8 mouse cellular contexts compared by ENCODE assay signal in the genomic region with DNA sequence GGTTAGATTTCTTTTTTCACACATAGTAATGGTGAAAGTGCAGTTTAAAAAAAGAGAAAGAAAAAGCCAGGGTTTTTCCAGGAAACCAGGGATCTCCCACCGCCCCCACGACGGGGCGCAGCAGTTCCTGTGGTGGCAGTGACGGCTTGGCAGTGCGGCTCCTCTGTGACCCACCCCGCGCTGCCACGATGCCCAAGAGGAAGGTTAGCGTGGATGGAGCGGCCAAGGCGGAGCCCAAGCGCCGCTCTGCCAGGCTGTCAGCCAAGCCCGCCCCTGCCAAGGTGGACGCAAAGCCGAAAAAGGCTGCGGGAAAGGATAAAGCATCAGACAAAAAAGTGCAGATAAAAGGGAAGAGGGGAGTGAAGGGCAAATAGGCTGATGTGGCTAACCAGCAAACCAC. TPM values are rescaled to one million over a fixed set of nuclear protein-coding genes. Genes with fewer than 3 reads are reported as not detected.
DNase-seq lines count a peak whose midpoint lies in the region; ATAC-seq lines count a peak whose summit lies in the region.

No protein-coding gene starts in this region.

- H3K4me1 ChIP-seq in megakaryocyte, embryonic 14.5 days = peaks cover 6% of the 10 kb centered on the region
- peaks cover 4% of the 10 kb centered on the region; the same call in 1 of the 2 replicates for H3K4me1 ChIP-seq in limb, embryonic 12.5 days (replicated peaks)
- H3K4me1 ChIP-seq in stomach, embryonic 14.5 days (ENCODE audit: control insufficient read depth, insufficient read depth, low read length) = no peaks in the 10 kb centered on the region

- no peaks in the 10 kb centered on the region for H3K36me3 ChIP-seq in megakaryocyte, embryonic 14.5 days (replicated peaks; ENCODE audit: low read length)
- H3K36me3 ChIP-seq in limb, embryonic 12.5 days = no peaks in the 10 kb centered on the region
- H3K36me3 ChIP-seq in stomach, embryonic 14.5 days (ENCODE audit: control insufficient read depth, insufficient read depth, low read length) = no peaks in the 10 kb centered on the region

- peak overlapping the region; percentile 69 for H3K4me2 ChIP-seq in limb, embryonic 12.5 days
- H3K4me2 ChIP-seq in stomach, embryonic 14.5 days (replicated peaks; ENCODE audit: low read depth, low read length) = peak overlapping the region; percentile 41

- peak overlapping the region; percentile 89 for H3K4me3 ChIP-seq in megakaryocyte, embryonic 14.5 days (replicated peaks)
- peak overlapping the region; percentile 36 for H3K4me3 ChIP-seq in limb, embryonic 12.5 days (replicated peaks)
- H3K4me3 ChIP-seq in stomach, embryonic 14.5 days (ENCODE audit: low read depth, low read length) = peak overlapping the region; percentile 15; the same call in 1 of the 2 replicates

- peaks cover 6% of the 10 kb centered on the region for H3K9me3 ChIP-seq in megakaryocyte, embryonic 14.5 days
- H3K9me3 ChIP-seq in limb, embryonic 12.5 days = no peaks in the 10 kb centered on the region
- no peaks in the 10 kb centered on the region for H3K9me3 ChIP-seq in stomach, embryonic 14.5 days (ENCODE audit: control insufficient read depth, low read depth, low read length)

- WGBS in limb, embryonic 12.5 days = 4% methylated on average over 18 of the region's 18 CpGs
- 3% methylated on average over 18 of the region's 18 CpGs for WGBS in stomach, embryonic 14.5 days

- H3K27ac ChIP-seq in limb, embryonic 12.5 days = no peak overlapping the region
- H3K27ac ChIP-seq in stomach, embryonic 14.5 days (ENCODE audit: low read length) = no peak overlapping the region

- H3K9ac ChIP-seq in limb, embryonic 12.5 days (replicated peaks) = peak overlapping the region; percentile 52
- no peak overlapping the region for H3K9ac ChIP-seq in stomach, embryonic 14.5 days (replicated peaks; ENCODE audit: low read depth, low read length)

- ATAC-seq in megakaryocyte, adult 5-6 weeks (ENCODE audit: poor library complexity, severe bottlenecking) = no peak
- ATAC-seq in limb, embryonic 12.5 days (ENCODE audit: insufficient number of reproducible peaks, insufficient read depth, low FRiP score, low TSS enrichment, low read depth) = no peak
- ATAC-seq in stomach, embryonic 14.5 days (ENCODE audit: insufficient number of reproducible peaks, insufficient read depth, low FRiP score, low read depth) = no peak

- H3K27me3 ChIP-seq in megakaryocyte, embryonic 14.5 days (replicated peaks) = peaks cover 4% of the 10 kb centered on the region
- peaks cover 14% of the 10 kb centered on the region for H3K27me3 ChIP-seq in limb, embryonic 12.5 days
- no peaks in the 10 kb centered on the region for H3K27me3 ChIP-seq in stomach, embryonic 14.5 days (ENCODE audit: control insufficient read depth, insufficient read depth, low read length)

- peak; percentile 3 for DNase-seq in cerebellum, adult 8-10 months
- no peak for DNase-seq in cerebellum, adult 9-11 months
- DNase-seq in heart, postnatal 4 days = peak; percentile 5
- DNase-seq in spleen, adult 18-20 months = no peak

RNA-seq across cellular contexts. Expression of a gene that starts 6.0 kb away (rescaled TPM):
- not detected in 2 replicates for polyA plus RNA-seq in megakaryocyte, embryonic 14.5 days (2012; ENCODE audit: insufficient read depth, low replicate concordance)
- not detected in 2 replicates for total RNA-seq in megakaryocyte, adult 5-6 weeks (2015)
- not detected in 2 replicates for total RNA-seq in megakaryocyte, adult 5-6 weeks (2017)
- total RNA-seq in heart, postnatal 4 days (2021) = under 1 TPM; 0.41 to 0.60 TPM
- 1.5 and 2.0 TPM in 2 replicates for polyA plus RNA-seq in limb, embryonic 12.5 days (2016; fragmentation: Nextera tagmentation; extraction: Ambion mirVana)
- 11.6 and 13.1 TPM in 2 replicates for polyA plus RNA-seq in stomach, embryonic 14.5 days (2014; fragmentation: Nextera tagmentation; extraction: Ambion mirVana)

RNA-seq across cellular contexts. Expression of a gene that starts 24.0 kb away (rescaled TPM):
- 2.4 and 4.0 TPM in 2 replicates for polyA plus RNA-seq in megakaryocyte, embryonic 14.5 days (2012; ENCODE audit: insufficient read depth, low replicate concordance)
- total RNA-seq in megakaryocyte, adult 5-6 weeks (2015) = 1.1 and 2.1 TPM in 2 replicates
- 2.0 and 3.0 TPM in 2 replicates for total RNA-seq in megakaryocyte, adult 5-6 weeks (2017)
- 1 to 10 TPM; 6.4 to 7.1 TPM for total RNA-seq in heart, postnatal 4 days (2021)
- polyA plus RNA-seq in limb, embryonic 12.5 days (2016; fragmentation: Nextera tagmentation; extraction: Ambion mirVana) = 3.4 and 3.8 TPM in 2 replicates
- polyA plus RNA-seq in stomach, embryonic 14.5 days (2014; fragmentation: Nextera tagmentation; extraction: Ambion mirVana) = 4.6 and 6.8 TPM in 2 replicates

RNA-seq across cellular contexts. Expression of a gene that starts 59.3 kb away (rescaled TPM):
- polyA plus RNA-seq in megakaryocyte, embryonic 14.5 days (2012; ENCODE audit: insufficient read depth, low replicate concordance) = 13.9 and 33.7 TPM in 2 replicates
- 19.0 and 21.2 TPM in 2 replicates for total RNA-seq in megakaryocyte, adult 5-6 weeks (2015)
- total RNA-seq in megakaryocyte, adult 5-6 weeks (2017) = 17.3 and 21.6 TPM in 2 replicates
- 10 to 100 TPM; 10.1 to 11.6 TPM for total RNA-seq in heart, postnatal 4 days (2021)
- 12.9 and 13.9 TPM in 2 replicates for polyA plus RNA-seq in limb, embryonic 12.5 days (2016; fragmentation: Nextera tagmentation; extraction: Ambion mirVana)
- 15.3 and 19.4 TPM in 2 replicates for polyA plus RNA-seq in stomach, embryonic 14.5 days (2014; fragmentation: Nextera tagmentation; extraction: Ambion mirVana)

Comparison
In these comparisons a context has a peak if more than half of its experiments do, and no peak if none do; other contexts are left out.
1. DNase-seq: peak in cerebellum, adult 8-10 months (single experiment) and heart, postnatal 4 days (single experiment); none in cerebellum, adult 9-11 months (single experiment) and spleen, adult 18-20 months (0 of 2).
2. H3K4me3 ChIP-seq: peak in every context shown above with its lines; median percentile 89 in megakaryocyte, embryonic 14.5 days; 36 in limb, embryonic 12.5 days; 15 in stomach, embryonic 14.5 days.